Mouse (Mus musculus) C2C12 (cell line): ENCODE data around the gene Dohh. TPM values are rescaled to one million over a fixed set of nuclear protein-coding genes. Genes with fewer than 3 reads are reported as not detected.

Experiments
- H3K27me3 ChIP-seq: one replicate; pipeline ENCODE4 v1.6.1; 2011; ENCODE audit not compliant: control insufficient read depth, insufficient read depth, insufficient read length
- H3K36me3 ChIP-seq: one replicate; pipeline ENCODE4 v1.6.1; 2011; ENCODE audit not compliant: control insufficient read depth, insufficient read depth
- H3K4me3 ChIP-seq: one replicate; pipeline ENCODE4 v1.5.1; 2011; ENCODE audit warnings: mild to moderate bottlenecking, control low read depth; ENCODE audit not compliant: poor library complexity, insufficient read depth, severe bottlenecking
- H3K79me2 ChIP-seq: one replicate; pipeline ENCODE4 v1.6.1; 2011; ENCODE audit not compliant: control insufficient read depth, insufficient read depth
- H3K79me3 ChIP-seq: one replicate; pipeline ENCODE4 v1.6.1; 2011; ENCODE audit warnings: low read depth, control low read depth
- H3ac ChIP-seq: one replicate; pipeline ENCODE3; 2011; ENCODE audit warnings: low read depth; ENCODE audit not compliant: control insufficient read depth, insufficient read length
- CEBPB ChIP-seq: IDR thresholded peaks from one replicate; pipeline ENCODE4 v1.6.1; 2011; ENCODE audit warnings: low read depth, mild to moderate bottlenecking, control low read depth, moderate library complexity
- CTCF ChIP-seq: IDR thresholded peaks from one replicate; pipeline ENCODE4 v1.5.1; 2011; ENCODE audit not compliant: control insufficient read depth, insufficient read depth, insufficient read length
- FOSL1 ChIP-seq: IDR thresholded peaks from one replicate; pipeline ENCODE4 v1.8.0; 2011; ENCODE audit warnings: mild to moderate bottlenecking, low read length; ENCODE audit not compliant: poor library complexity, insufficient read depth, severe bottlenecking
- MAX ChIP-seq: IDR thresholded peaks from one replicate; pipeline ENCODE4 v1.6.1; 2011; ENCODE audit warnings: mild to moderate bottlenecking, control low read depth
- MYOD1 ChIP-seq: IDR thresholded peaks from one replicate; pipeline ENCODE4 v1.6.1; 2011; ENCODE audit warnings: low read depth; ENCODE audit not compliant: control insufficient read depth, insufficient read length
- MYOG ChIP-seq: IDR thresholded peaks from one replicate; pipeline ENCODE4 v1.6.1; 2011; ENCODE audit not compliant: control insufficient read depth, insufficient read length; ENCODE audit errors: extremely low read depth
- USF1 ChIP-seq: IDR thresholded peaks from one replicate; pipeline ENCODE4 v1.6.1; 2011; ENCODE audit warnings: low read depth, mild to moderate bottlenecking, control low read depth, moderate library complexity
- polyA plus RNA-seq: library from polyadenylated mRNA; unstranded; fragments of >200 nt; fragmentation: generic; extraction: Trizol; gene quantifications from one replicate; pipeline ENCODE4 v1.2.1, GENCODE M21; 2012; ENCODE audit warnings: missing spikeins

Dohh gene
- polyA plus RNA-seq, 1 experiment: 148 TPM

GRCm38 (mm10) chr10:81379809-81380378, 4.3 kb upstream of the Dohh start:
- no peak for TF ChIP-seq USF1
- no peak for TF ChIP-seq CEBPB
- TF ChIP-seq FOSL1: no peak
- no peak for TF ChIP-seq MYOG
- no peak for TF ChIP-seq MAX
- TF ChIP-seq MYOD1: no peak
- no peak for TF ChIP-seq CTCF
- H3ac ChIP-seq: no peak overlapping the region
- peaks cover 17% of the 10 kb centered on the region for H3K36me3 ChIP-seq
- H3K79me3 ChIP-seq: peaks cover 37% of the 10 kb centered on the region
- no peaks in the 10 kb centered on the region for H3K27me3 ChIP-seq
- H3K4me3 ChIP-seq: no peak overlapping the region
- peaks cover 41% of the 10 kb centered on the region for H3K79me2 ChIP-seq

- TF ChIP-seq CEBPB: no peak
- no peak for TF ChIP-seq CTCF
- TF ChIP-seq MAX: no peak
- no peak for TF ChIP-seq FOSL1
- no peak for TF ChIP-seq MYOD1
- no peak for TF ChIP-seq MYOG
- H3K27me3 ChIP-seq: no peaks in the 10 kb centered on the region
- no peak overlapping the region for H3ac ChIP-seq
- no peak overlapping the region for H3K4me3 ChIP-seq
- peaks cover 41% of the 10 kb centered on the region for H3K79me2 ChIP-seq
- H3K36me3 ChIP-seq: peaks cover 10% of the 10 kb centered on the region
- peaks cover 35% of the 10 kb centered on the region for H3K79me3 ChIP-seq
Observed at GRCm38 (mm10) chr10:81382039-81382438, 2.2 kb upstream of the Dohh start.

GRCm38 (mm10) chr10:81384605-81384982, 366 bp downstream of the Dohh start:
- H3K36me3 ChIP-seq: peaks cover 33% of the 10 kb centered on the region
- peak overlapping the region; percentile 89 for H3ac ChIP-seq
- H3K79me3 ChIP-seq: peaks cover 25% of the 10 kb centered on the region
- no peaks in the 10 kb centered on the region for H3K27me3 ChIP-seq
- H3K79me2 ChIP-seq: peaks cover 33% of the 10 kb centered on the region
- peak overlapping the region; percentile 100 for H3K4me3 ChIP-seq
- no peak for TF ChIP-seq USF1

- Histone ChIP-seq H3K4me3 (peak overlapping the region; percentile 100), H3K27me3 (no peaks in the 10 kb centered on the region), H3K79me3 (peaks cover 25% of the 10 kb centered on the region), H3K79me2 (peaks cover 33% of the 10 kb centered on the region), H3K36me3 (peaks cover 34% of the 10 kb centered on the region), H3ac (peak overlapping the region; percentile 89)
- TF ChIP-seq FOSL1 (no peak), MYOD1 (no peak), MAX (no peak), CTCF (no peak), CEBPB (no peak), USF1 (no peak), MYOG (no peak)
Observed at GRCm38 (mm10) chr10:81385603-81386306, 1.5 kb downstream of the Dohh start.

- Histone ChIP-seq H3ac (no peak overlapping the region), H3K4me3 (no peak overlapping the region), H3K36me3 (peaks cover 34% of the 10 kb centered on the region), H3K79me3 (peaks cover 25% of the 10 kb centered on the region), H3K79me2 (peaks cover 33% of the 10 kb centered on the region), H3K27me3 (no peaks in the 10 kb centered on the region)
- TF ChIP-seq CEBPB: no peak
- no peak for TF ChIP-seq MAX
- TF ChIP-seq FOSL1: no peak
- no peak for TF ChIP-seq USF1
- TF ChIP-seq CTCF: no peak
- no peak for TF ChIP-seq MYOG
- no peak for TF ChIP-seq MYOD1
Observed at GRCm38 (mm10) chr10:81387716-81388115, 3.5 kb downstream of the Dohh start.

- Histone ChIP-seq H3ac (no peak within 1 kb of the TSS), H3K79me3 (peaks cover 25% of the 10 kb centered on the region), H3K4me3 (no peak within 1 kb of the TSS), H3K27me3 (no peaks in the 10 kb centered on the region), H3K79me2 (peaks cover 33% of the 10 kb centered on the region), H3K36me3 (peaks cover 34% of the 10 kb centered on the region)
- TF ChIP-seq CEBPB: no peak
- no peak for TF ChIP-seq MYOD1
Observed at GRCm38 (mm10) chr10:81388505-81389055, 4.4 kb downstream of the Dohh start, which contains the start of gene Gm48552. Gene Gm48552, plus strand, starts transcription at chr10:81389005.
